Mouse (Mus musculus) erythroblast, embryonic 14.5 days (primary cell): ENCODE data around the gene Lyz2.

Experiments used
- GATA1 ChIP-seq: IDR thresholded peaks from 2 replicates; pipeline ENCODE4 v1.6.1; 2012; ENCODE audit warnings: low read length, inconsistent platforms, mixed read lengths
- TAL1 ChIP-seq: IDR thresholded peaks from 3 replicates; pipeline ENCODE4 v1.6.1; 2012; ENCODE audit warnings: low read length, inconsistent platforms, mixed read lengths

- TF ChIP-seq TAL1 (no peak), GATA1 (no peak)
These were observed 30.0 kb upstream of the Lyz2 start for GRCm38 (mm10) chr10:117312168-117312567.
